Mouse (Mus musculus): ENCODE measurements around the gene Tpi1.

GRCm38 (mm10) chr6:124811403-124811665 is 2.8 kb downstream of the Tpi1 start:
- no peak for TF ChIP-seq CTCF (IDR thresholded peaks at IDR 0.05; ENCODE audit: low read depth)
- no peak for TF ChIP-seq EP300 (IDR thresholded peaks at IDR 0.05; ENCODE audit: low read depth)
